Mouse (Mus musculus) embryonic facial prominence, embryonic 13.5 days (tissue): Measurements from ENCODE around the gene Bcl11a. TPM values are rescaled to one million over a fixed set of nuclear protein-coding genes. Genes with fewer than 3 reads are reported as not detected.

Source experiments
- ATAC-seq: fragments of 200-750 bp; cut with Nextera tagmentation; 2 replicates; pipeline ENCODE4 v1.8.0; 2017; ENCODE audit warnings: low read depth; ENCODE audit not compliant: insufficient number of reproducible peaks, insufficient read depth, low FRiP score, low TSS enrichment
- H3K27ac ChIP-seq: fragments of 300-500 bp; sonication (generic); 2 replicates; pipeline ENCODE4 v1.5.1; 2015; ENCODE audit warnings: moderate library complexity, mild to moderate bottlenecking, inconsistent platforms
- H3K27me3 ChIP-seq: fragments of 300-500 bp; sonication (generic); 2 replicates; pipeline ENCODE4 v1.6.1; 2015; ENCODE audit warnings: mild to moderate bottlenecking, inconsistent platforms
- H3K36me3 ChIP-seq: fragments of 300-500 bp; sonication (generic); 2 replicates; pipeline ENCODE4 v1.6.1; 2015; ENCODE audit warnings: mild to moderate bottlenecking, inconsistent platforms
- H3K4me1 ChIP-seq: fragments of 300-500 bp; sonication (generic); 2 replicates; pipeline ENCODE4 v1.6.1; 2015; ENCODE audit warnings: inconsistent platforms
- H3K4me2 ChIP-seq: fragments of 300-500 bp; sonication (generic); 2 replicates; pipeline ENCODE4 v1.6.1; 2015; ENCODE audit warnings: moderate library complexity, mild to moderate bottlenecking, inconsistent platforms
- H3K4me3 ChIP-seq: fragments of 300-500 bp; sonication (generic); 2 replicates; pipeline ENCODE4 v1.5.1; 2015; ENCODE audit warnings: mild to moderate bottlenecking, inconsistent platforms
- H3K9ac ChIP-seq: fragments of 300-500 bp; sonication (generic); 2 replicates; pipeline ENCODE4 v1.6.1; 2015; ENCODE audit warnings: mild to moderate bottlenecking, inconsistent platforms
- H3K9me3 ChIP-seq: fragments of 300-500 bp; sonication (generic); 2 replicates; pipeline ENCODE4 v1.6.1; 2016; ENCODE audit warnings: inconsistent platforms
- WGBS: fragments of 180-500 bp; shearing (Covaris S2); methylation state at CpG from one replicate; pipeline ENCODE4 v1.1.7; 2015; ENCODE audit warnings: mixed read lengths; 5-methylcytosine and 5-hydroxymethylcytosine counted together
- polyA plus RNA-seq: library from polyadenylated mRNA; unstranded; fragments of >200 nt; fragmentation: Nextera tagmentation; extraction: Ambion mirVana; gene quantifications from 2 replicates; pipeline ENCODE4 v1.2.1, GENCODE M21; 2015

Bcl11a gene
- polyA plus RNA-seq, 1 experiment from 2014 or later: 79.1 TPM

- Histone ChIP-seq H3K9me3 (no peaks in the 10 kb centered on the region), H3K4me3 (no peak overlapping the region), H3K27me3 (no peaks in the 10 kb centered on the region), H3K36me3 (peaks cover 4% of the 10 kb centered on the region; the same call in 1 of the 2 replicates), H3K4me2 (no peak overlapping the region), H3K9ac (no peak overlapping the region), H3K27ac (peak overlapping the region; percentile 66; the same call in 1 of the 2 replicates), H3K4me1 (peaks cover 65% of the 10 kb centered on the region)
- no peak for ATAC-seq
- 76% methylated on average over 2 of the region's 2 CpGs for WGBS
Measured at GRCm38 (mm10) chr11:24102372-24102771, 24.5 kb downstream of the Bcl11a start.

DNA sequence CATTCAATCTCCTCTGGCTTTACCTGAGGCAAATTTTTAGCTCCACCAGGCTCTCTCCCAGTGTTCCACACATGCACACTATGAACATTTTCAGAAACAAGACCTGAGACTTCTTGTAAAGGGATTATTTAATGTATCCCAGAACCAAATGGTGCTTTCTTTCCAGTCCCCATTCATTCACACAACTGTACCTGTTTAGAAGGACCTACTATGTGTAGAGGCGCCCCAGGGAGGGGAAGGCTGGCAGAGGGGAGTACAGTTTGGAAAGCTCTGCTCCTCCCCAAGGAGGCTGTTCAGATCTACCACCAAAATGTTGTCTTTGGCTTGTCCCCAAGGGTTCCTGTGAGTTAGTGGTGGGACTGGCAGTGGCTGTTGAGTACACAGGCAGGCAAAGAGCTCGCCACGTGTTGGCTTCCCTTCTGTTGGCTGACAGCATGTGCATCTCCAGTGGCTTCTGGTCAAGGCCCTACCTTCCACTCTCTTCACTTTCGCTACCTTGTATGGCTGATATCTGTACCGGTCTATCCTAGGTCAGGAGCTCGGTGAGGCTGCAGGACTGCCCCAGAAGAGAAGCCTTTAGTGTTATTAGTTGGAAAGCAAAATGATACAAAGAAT lies 25.4 kb downstream of the Bcl11a start:
- WGBS: 83% methylated on average over 6 of the region's 6 CpGs

GRCm38 (mm10) chr11:24107414-24107813 lies 29.6 kb downstream of the Bcl11a start:
- H3K9me3 ChIP-seq: no peaks in the 10 kb centered on the region
- H3K4me2 ChIP-seq: no peak overlapping the region
- no peak overlapping the region for H3K4me3 ChIP-seq
- no peak overlapping the region for H3K27ac ChIP-seq
- H3K36me3 ChIP-seq: no peaks in the 10 kb centered on the region
- peaks cover 55% of the 10 kb centered on the region for H3K4me1 ChIP-seq
- H3K9ac ChIP-seq: no peak overlapping the region
- no peaks in the 10 kb centered on the region for H3K27me3 ChIP-seq
- ATAC-seq: no peak
- 83% methylated on average over 5 of the region's 5 CpGs for WGBS

More for the DNA sequence above, 25.4 kb downstream of the Bcl11a start:
- no peaks in the 10 kb centered on the region for H3K27me3 ChIP-seq
- no peak overlapping the region for H3K4me3 ChIP-seq
- peak overlapping the region; percentile 66; the same call in 1 of the 2 replicates for H3K27ac ChIP-seq
- peaks cover 65% of the 10 kb centered on the region for H3K4me1 ChIP-seq
- no peak overlapping the region for H3K4me2 ChIP-seq
- ATAC-seq: no peak
- H3K9ac ChIP-seq: no peak overlapping the region
- H3K36me3 ChIP-seq: peaks cover 4% of the 10 kb centered on the region; the same call in 1 of the 2 replicates
- H3K9me3 ChIP-seq: no peaks in the 10 kb centered on the region

DNA sequence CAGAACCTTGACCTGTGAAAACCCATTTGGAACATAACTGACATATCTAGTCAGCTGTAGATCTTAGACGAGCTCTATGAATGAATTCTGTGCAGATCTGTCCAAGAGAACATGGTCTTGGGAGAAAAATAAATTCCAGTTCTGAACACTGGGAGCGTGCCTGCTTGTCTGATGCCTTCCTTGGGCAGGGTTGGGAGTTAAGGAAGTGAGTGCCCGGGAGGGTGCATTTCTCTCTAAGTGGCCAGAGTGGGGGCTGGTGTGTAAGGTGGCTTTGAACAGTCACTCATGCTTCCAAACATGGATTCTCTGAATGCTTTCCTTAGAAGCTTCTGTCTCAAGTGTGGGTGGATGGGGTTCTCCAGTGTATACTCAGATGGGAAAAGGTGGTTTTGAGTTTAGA lies 31.1 kb downstream of the Bcl11a start:
- 62% methylated on average over 3 of the region's 3 CpGs for WGBS
- Histone ChIP-seq H3K4me2 (no peak overlapping the region), H3K4me3 (no peak overlapping the region)

GRCm38 (mm10) chr11:24109388-24109787 lies 31.5 kb downstream of the Bcl11a start:
- WGBS: 87% methylated on average over 3 of the region's 3 CpGs
- peaks cover 56% of the 10 kb centered on the region for H3K4me1 ChIP-seq
- no peak overlapping the region for H3K9ac ChIP-seq
- H3K36me3 ChIP-seq: 0 out of 2 replicates have a peak, but pooled peaks cover 4% of the 10 kb centered on the region
- ATAC-seq: no peak
- no peaks in the 10 kb centered on the region for H3K27me3 ChIP-seq
- H3K27ac ChIP-seq: 0 out of 2 replicates have a peak overlapping the region, but pooled peaks have one; percentile 22
- no peak overlapping the region for H3K4me3 ChIP-seq
- H3K9me3 ChIP-seq: no peaks in the 10 kb centered on the region
- H3K4me2 ChIP-seq: no peak overlapping the region

More for the DNA sequence above, 31.1 kb downstream of the Bcl11a start:
- no peaks in the 10 kb centered on the region for H3K9me3 ChIP-seq
- H3K4me1 ChIP-seq: peaks cover 52% of the 10 kb centered on the region
- no peak overlapping the region for H3K27ac ChIP-seq
- no peaks in the 10 kb centered on the region for H3K27me3 ChIP-seq
- no peak overlapping the region for H3K9ac ChIP-seq
- 0 out of 2 replicates have a peak, but pooled peaks cover under 1% of the 10 kb centered on the region for H3K36me3 ChIP-seq
- ATAC-seq: no peak

DNA sequence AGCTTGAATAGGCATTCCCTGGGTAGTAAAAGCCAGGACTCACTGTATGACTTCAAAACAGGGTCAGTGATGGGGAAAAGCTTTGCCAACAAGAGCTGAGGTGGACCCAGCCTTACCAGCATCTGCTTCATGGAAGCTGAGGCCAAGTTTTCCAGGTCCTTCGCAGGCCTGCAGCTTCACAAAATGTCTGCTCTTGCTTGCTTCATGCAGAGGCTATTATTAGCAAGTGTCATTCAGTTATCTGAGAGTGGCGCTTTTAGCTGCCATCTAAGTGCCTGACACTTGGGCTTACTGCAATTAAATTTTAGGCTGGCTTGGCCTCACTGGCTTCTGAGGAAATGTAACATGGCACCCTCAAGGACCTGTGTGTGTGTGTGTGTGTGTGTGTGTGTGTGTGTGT lies 32.3 kb downstream of the Bcl11a start:
- Histone ChIP-seq H3K27me3 (no peaks in the 10 kb centered on the region), H3K36me3 (0 out of 2 replicates have a peak, but pooled peaks cover 4% of the 10 kb centered on the region)
- 83% methylated on average over 2 of the region's 2 CpGs for WGBS

GRCm38 (mm10) chr11:24111720-24112119 lies 33.9 kb downstream of the Bcl11a start:
- no peaks in the 10 kb centered on the region for H3K9me3 ChIP-seq
- 0 out of 2 replicates have a peak, but pooled peaks cover 6% of the 10 kb centered on the region for H3K36me3 ChIP-seq
- H3K4me2 ChIP-seq: no peak overlapping the region
- H3K4me1 ChIP-seq: peaks cover 71% of the 10 kb centered on the region
- H3K27me3 ChIP-seq: no peaks in the 10 kb centered on the region
- peak; percentile 44; the same call in 1 of the 2 replicates for ATAC-seq
- H3K4me3 ChIP-seq: no peak overlapping the region
- H3K9ac ChIP-seq: no peak overlapping the region
- WGBS: 43% methylated on average over 6 of the region's 6 CpGs
- H3K27ac ChIP-seq: 0 out of 2 replicates have a peak overlapping the region, but pooled peaks have one; percentile 16

More for the DNA sequence above, 32.3 kb downstream of the Bcl11a start:
- H3K9ac ChIP-seq: no peak overlapping the region
- H3K4me2 ChIP-seq: no peak overlapping the region
- no peak overlapping the region for H3K4me3 ChIP-seq
- H3K4me1 ChIP-seq: peaks cover 63% of the 10 kb centered on the region
- peak overlapping the region; percentile 22; the same call in 1 of the 2 replicates for H3K27ac ChIP-seq
- H3K9me3 ChIP-seq: no peaks in the 10 kb centered on the region
- no peak for ATAC-seq

- H3K27me3 ChIP-seq: no peaks in the 10 kb centered on the region
- H3K9ac ChIP-seq: no peak overlapping the region
- ATAC-seq: no peak
- H3K4me2 ChIP-seq: no peak overlapping the region
- H3K36me3 ChIP-seq: peaks cover 16% of the 10 kb centered on the region; the same call in 1 of the 2 replicates
- peaks cover 77% of the 10 kb centered on the region for H3K4me1 ChIP-seq
- no peak overlapping the region for H3K27ac ChIP-seq
- WGBS: 84% methylated on average over 12 of the region's 12 CpGs
- no peak overlapping the region for H3K4me3 ChIP-seq
- no peaks in the 10 kb centered on the region for H3K9me3 ChIP-seq
Measured at GRCm38 (mm10) chr11:24115017-24115752, 37.3 kb downstream of the Bcl11a start.

DNA sequence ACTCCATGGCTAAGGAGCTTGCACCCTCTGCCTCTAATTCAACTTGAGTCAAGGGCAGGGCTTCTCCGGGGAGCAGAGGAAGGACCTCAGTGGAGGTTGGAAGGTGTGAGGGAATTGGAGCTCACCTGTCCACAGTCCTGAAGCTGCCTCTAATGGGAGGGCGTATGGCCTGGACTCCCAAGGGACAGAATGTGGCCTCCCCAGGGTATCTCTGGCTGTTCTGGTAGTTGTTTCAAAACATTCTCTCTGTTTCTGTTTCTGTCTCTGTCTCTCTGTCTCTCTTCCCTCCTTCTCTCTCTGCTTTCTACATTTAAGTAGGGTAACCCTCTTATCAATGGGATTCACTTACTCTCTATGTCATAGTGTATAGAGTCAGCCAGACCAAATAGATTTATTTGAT lies 38.2 kb downstream of the Bcl11a start:
- peaks cover 79% of the 10 kb centered on the region for H3K4me1 ChIP-seq

GRCm38 (mm10) chr11:24116582-24117318 lies 38.9 kb downstream of the Bcl11a start:
- no peak overlapping the region for H3K4me2 ChIP-seq
- H3K9ac ChIP-seq: no peak overlapping the region
- no peak overlapping the region for H3K4me3 ChIP-seq
- 81% methylated on average over 7 of the region's 7 CpGs for WGBS
- peaks cover 78% of the 10 kb centered on the region for H3K4me1 ChIP-seq
- ATAC-seq: no peak
- 0 out of 2 replicates have a peak overlapping the region, but pooled peaks have one; percentile 74 for H3K27ac ChIP-seq
- no peaks in the 10 kb centered on the region for H3K27me3 ChIP-seq
- H3K36me3 ChIP-seq: peaks cover 16% of the 10 kb centered on the region; the same call in 1 of the 2 replicates
- H3K9me3 ChIP-seq: no peaks in the 10 kb centered on the region

More for the DNA sequence above, 38.2 kb downstream of the Bcl11a start:
- Histone ChIP-seq H3K4me3 (no peak overlapping the region), H3K9ac (no peak overlapping the region), H3K27ac (no peak overlapping the region), H3K4me2 (no peak overlapping the region), H3K27me3 (no peaks in the 10 kb centered on the region), H3K9me3 (no peaks in the 10 kb centered on the region), H3K36me3 (peaks cover 16% of the 10 kb centered on the region; the same call in 1 of the 2 replicates)
- no peak for ATAC-seq
- WGBS: 94% methylated on average over 2 of the region's 2 CpGs

GRCm38 (mm10) chr11:24121136-24121535 lies 43.3 kb downstream of the Bcl11a start:
- Histone ChIP-seq H3K4me2 (no peak overlapping the region), H3K9ac (no peak overlapping the region), H3K4me1 (peaks cover 74% of the 10 kb centered on the region), H3K4me3 (no peak overlapping the region), H3K27ac (no peak overlapping the region), H3K36me3 (peaks cover 13% of the 10 kb centered on the region; the same call in 1 of the 2 replicates), H3K27me3 (no peaks in the 10 kb centered on the region), H3K9me3 (no peaks in the 10 kb centered on the region)
- WGBS: 88% methylated on average over 9 of the region's 9 CpGs
- ATAC-seq: no peak
